In the genomic region with DNA sequence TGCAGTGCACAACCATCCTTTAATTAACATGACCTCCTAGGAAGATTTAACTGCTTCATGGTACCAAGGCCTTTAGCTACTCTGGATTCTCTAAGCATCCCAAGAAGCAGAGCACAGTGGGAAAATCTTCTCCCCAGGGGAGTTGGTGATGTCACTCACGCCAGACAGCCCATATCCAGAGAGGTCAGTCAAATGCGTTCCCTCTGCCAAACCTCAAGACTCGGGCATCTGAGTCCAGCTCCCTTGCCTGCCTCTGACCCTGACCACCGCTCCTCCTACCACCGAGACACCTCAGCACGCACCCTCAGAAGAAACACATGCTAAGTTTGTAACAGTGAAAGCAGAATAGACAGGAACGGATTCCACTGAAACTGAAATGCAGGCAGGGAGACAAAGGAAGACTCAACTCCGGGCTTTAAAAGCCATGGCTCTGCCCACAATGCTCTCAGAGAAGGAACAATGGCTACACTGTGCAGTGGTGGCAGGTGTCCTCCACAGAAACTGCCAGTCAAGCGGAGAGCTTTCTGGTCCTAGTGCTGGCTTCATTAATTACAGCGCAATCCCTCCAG, we compare ENCODE assay signal across 11 mouse cellular contexts.
DNase-seq lines count a peak whose midpoint lies in the region; ATAC-seq lines count a peak whose summit lies in the region.
"Had no signal": no experiment of that assay in that cellular context is flagged by ENCODE, and none has a peak within 500 bp of the region (broad histone marks: within the 10 kb centered on the region; RNA-seq: fewer than 3 reads in every experiment).

No protein-coding gene starts in this region.

- DNase-seq in cerebellum, adult 8-10 months, result no peak
- DNase-seq in left cerebral cortex, postnatal 4 days, result peak; percentile 19
- DNase-seq in left cerebral cortex, adult 8-10 months (ENCODE audit: low spot score in 2 of 2), result no peak
- no peak for DNase-seq in adrenal gland, adult 18-20 months (ENCODE audit: low spot score in 2 of 2)
- no peak for DNase-seq in urinary bladder, adult 2 months (ENCODE audit: low spot score)
- DNase-seq: thymus, postnatal 25 days had no signal

- no peak overlapping the region for H3K4me3 ChIP-seq in hindbrain, embryonic 12.5 days
- H3K4me3 ChIP-seq in neural tube, embryonic 14.5 days (ENCODE audit: low read depth, low read length), result no peak overlapping the region
- H3K4me3 ChIP-seq: heart, embryonic 15.5 days; megakaryocyte, embryonic 14.5 days had no signal

- 0 out of 2 replicates have a peak, but pooled peaks cover 7% of the 10 kb centered on the region for H3K36me3 ChIP-seq in hindbrain, embryonic 12.5 days
- H3K36me3 ChIP-seq in neural tube, embryonic 14.5 days (ENCODE audit: control insufficient read depth, insufficient read depth, low read length), result no peaks in the 10 kb centered on the region
- H3K36me3 ChIP-seq: heart, embryonic 15.5 days had no signal

- ATAC-seq in cerebellum, adult (ENCODE audit: insufficient number of reproducible peaks, low FRiP score, low TSS enrichment), result peak; percentile 51
- ATAC-seq in hindbrain, embryonic 12.5 days (ENCODE audit: low FRiP score), result peak; percentile 91
- peak; percentile 75; the same call in 1 of the 2 replicates for ATAC-seq in neural tube, embryonic 14.5 days (ENCODE audit: low read depth)

- peak overlapping the region; percentile 85 for H3K27ac ChIP-seq in hindbrain, embryonic 12.5 days
- H3K27ac ChIP-seq in neural tube, embryonic 14.5 days (ENCODE audit: low read depth, low read length), result peak overlapping the region; percentile 71

- H3K9ac ChIP-seq in hindbrain, embryonic 12.5 days, result no peak overlapping the region
- peak overlapping the region; percentile 28; the same call in 1 of the 2 replicates for H3K9ac ChIP-seq in neural tube, embryonic 14.5 days (replicated peaks; ENCODE audit: low read depth, low read length)
- H3K9ac ChIP-seq: heart, embryonic 15.5 days had no signal

- intact Hi-C loops in left cerebral cortex, postnatal 4 days (cut with DNase I), result no loop called here

- H3K27me3 ChIP-seq in hindbrain, embryonic 12.5 days, result no peaks in the 10 kb centered on the region
- no peaks in the 10 kb centered on the region for H3K27me3 ChIP-seq in neural tube, embryonic 14.5 days (ENCODE audit: control insufficient read depth, insufficient read depth, low read length)
- H3K27me3 ChIP-seq: heart, embryonic 15.5 days; megakaryocyte, embryonic 14.5 days had no signal

- WGBS in hindbrain, embryonic 12.5 days, result 28% methylated on average over 10 of the region's 10 CpGs
- 14% methylated on average over 10 of the region's 10 CpGs for WGBS in neural tube, embryonic 14.5 days

- H3K4me2 ChIP-seq in hindbrain, embryonic 12.5 days (replicated peaks), result peak overlapping the region; percentile 28
- no peak overlapping the region for H3K4me2 ChIP-seq in neural tube, embryonic 14.5 days (ENCODE audit: low read depth, low read length)
- H3K4me2 ChIP-seq: heart, embryonic 15.5 days had no signal

- 0 out of 2 replicates have a peak, but pooled peaks cover 4% of the 10 kb centered on the region for H3K9me3 ChIP-seq in hindbrain, embryonic 12.5 days (replicated peaks)
- no peaks in the 10 kb centered on the region for H3K9me3 ChIP-seq in neural tube, embryonic 14.5 days (ENCODE audit: control insufficient read depth, low read length)
- H3K9me3 ChIP-seq: heart, embryonic 15.5 days had no signal

- H3K4me1 ChIP-seq in hindbrain, embryonic 12.5 days, result peaks cover 15% of the 10 kb centered on the region
- peaks cover 6% of the 10 kb centered on the region; the same call in 1 of the 2 replicates for H3K4me1 ChIP-seq in neural tube, embryonic 14.5 days (ENCODE audit: control insufficient read depth, insufficient read depth, low read length)
- H3K4me1 ChIP-seq: megakaryocyte, embryonic 14.5 days had no signal
